Mouse (Mus musculus) lung, postnatal 0 days (tissue): ENCODE measurements at regions not wholly inside any gene's neighbourhood (a gene's known extent, or its start where the extent isn't known, plus 50 kb on each side); places are given as distances from the start of the nearest gene placed in this dataset.

Experiments
- ATAC-seq: fragments of 200-750 bp; cut with Nextera tagmentation; 2 replicates; pipeline ENCODE4 v1.8.0; 2017; ENCODE audit warnings: moderate library complexity
- DNase-seq: peaks from one replicate; pipeline ENCODE4 v3.0.0-alpha.2; 2016; ENCODE audit warnings: low spot score
- H3K27ac ChIP-seq: fragments of 300-500 bp; sonication (generic); 2 replicates; pipeline ENCODE4 v1.5.1; 2014; ENCODE audit warnings: antibody characterized with exemption, mild to moderate bottlenecking, low read length, mixed read lengths
- H3K27me3 ChIP-seq: fragments of 300-500 bp; sonication (generic); replicated peaks from 2 replicates; pipeline ENCODE4 v1.6.1; 2014; ENCODE audit warnings: low read length, mixed read lengths; ENCODE audit not compliant: insufficient read depth
- H3K36me3 ChIP-seq: fragments of 300-500 bp; sonication (generic); 2 replicates; pipeline ENCODE4 v1.6.1; 2014; ENCODE audit warnings: low read length, mixed read lengths; ENCODE audit not compliant: insufficient read depth
- H3K4me1 ChIP-seq: fragments of 300-500 bp; sonication (generic); 2 replicates; pipeline ENCODE4 v1.6.1; 2014; ENCODE audit warnings: antibody characterized with exemption, low read depth, low read length, mixed read lengths; ENCODE audit not compliant: insufficient read depth
- H3K4me2 ChIP-seq: fragments of 300-500 bp; sonication (generic); replicated peaks from 2 replicates; pipeline ENCODE4 v1.6.1; 2014; ENCODE audit warnings: low read depth, mild to moderate bottlenecking, low read length, moderate library complexity, mixed read lengths
- H3K4me3 ChIP-seq: fragments of 300-500 bp; sonication (generic); 2 replicates; pipeline ENCODE4 v1.5.1; 2014; ENCODE audit warnings: low read depth, low read length
- H3K9ac ChIP-seq: fragments of 300-500 bp; sonication (generic); replicated peaks from 2 replicates; pipeline ENCODE4 v1.6.1; 2014; ENCODE audit warnings: low read depth, mild to moderate bottlenecking
- H3K9me3 ChIP-seq: fragments of 300-500 bp; sonication (generic); 2 replicates; pipeline ENCODE4 v1.6.1; 2016; ENCODE audit warnings: low read length, mixed read lengths
- CTCF ChIP-seq: IDR thresholded peaks from 2 replicates; pipeline ENCODE4 v1.5.1; 2016; ENCODE audit warnings: antibody characterized with exemption, mild to moderate bottlenecking
- EP300 ChIP-seq: IDR thresholded peaks from 2 replicates; pipeline ENCODE4 v1.6.1; 2016; ENCODE audit warnings: antibody characterized with exemption, mild to moderate bottlenecking, control low read depth
- WGBS: fragments of 180-500 bp; shearing (Covaris S2); extraction: QIAGEN DNeasy Blood & Tissue Kit; methylation state at CpG from one replicate; pipeline ENCODE4 v1.1.7; 2014; 5-methylcytosine and 5-hydroxymethylcytosine counted together

DNA sequence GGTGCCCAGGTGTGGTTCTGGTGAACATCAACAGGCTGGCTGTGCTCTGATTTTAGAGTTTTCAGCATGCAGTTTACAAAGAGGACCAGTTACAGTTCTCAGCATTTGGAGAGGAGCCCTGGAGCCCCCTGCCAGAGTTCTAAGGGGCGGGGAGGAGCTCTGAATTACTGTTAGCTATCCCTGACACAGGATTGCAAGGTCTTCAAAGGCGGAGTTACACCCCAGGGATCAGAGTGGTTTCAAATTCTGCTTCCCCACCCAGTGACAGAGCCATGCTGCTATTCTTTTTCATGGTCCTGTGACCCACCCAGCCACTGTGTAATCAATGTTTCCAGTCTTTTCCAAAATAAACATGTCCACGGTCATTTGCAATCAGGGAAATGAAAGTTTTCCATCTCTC is 134.1 kb upstream of the Peli2 start:
- H3K36me3 ChIP-seq = no peaks in the 10 kb centered on the region
- no peaks in the 10 kb centered on the region for H3K4me1 ChIP-seq
- 17% methylated on average over 3 of the region's 3 CpGs for WGBS
- no peak for TF ChIP-seq CTCF
- no peak for TF ChIP-seq EP300
- ATAC-seq (0 out of 2 replicates have a peak, but pooled peaks have one; percentile 28), DNase-seq (peak; percentile 21)
- H3K27ac ChIP-seq = no peak overlapping the region
- no peak overlapping the region for H3K4me3 ChIP-seq
- no peaks in the 10 kb centered on the region for H3K9me3 ChIP-seq
- no peak overlapping the region for H3K4me2 ChIP-seq
- H3K27me3 ChIP-seq = no peaks in the 10 kb centered on the region
- H3K9ac ChIP-seq = no peak overlapping the region

DNA sequence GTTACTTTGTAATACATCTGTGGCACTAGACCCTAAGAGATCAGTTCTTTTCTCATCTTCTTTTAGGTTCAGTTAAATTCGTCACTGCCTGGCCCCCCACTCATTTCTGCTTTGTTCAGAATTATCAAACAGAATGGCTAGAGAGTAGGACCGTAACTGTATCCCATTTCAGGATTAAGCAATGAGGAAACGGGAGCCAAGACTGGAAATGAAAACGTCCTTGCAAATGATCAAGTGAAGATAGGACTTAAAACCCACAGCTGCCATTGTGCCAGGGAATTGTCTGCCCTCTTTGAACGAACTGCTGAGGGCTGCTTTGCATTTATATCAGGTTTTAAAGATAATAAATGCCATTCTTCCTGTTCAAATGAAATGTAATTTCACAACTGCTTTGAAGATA is 133.7 kb upstream of the Peli2 start:
- no peak overlapping the region for H3K27ac ChIP-seq
- H3K9me3 ChIP-seq = no peaks in the 10 kb centered on the region
- no peak overlapping the region for H3K9ac ChIP-seq
- ATAC-seq (no peak), DNase-seq (peak; percentile 37)
- H3K27me3 ChIP-seq = no peaks in the 10 kb centered on the region
- no peak overlapping the region for H3K4me3 ChIP-seq
- TF ChIP-seq CTCF = no peak
- no peak for TF ChIP-seq EP300
- WGBS = 18% methylated on average over 5 of the region's 5 CpGs
- H3K4me2 ChIP-seq = no peak overlapping the region
- no peaks in the 10 kb centered on the region for H3K36me3 ChIP-seq
- no peaks in the 10 kb centered on the region for H3K4me1 ChIP-seq

DNA sequence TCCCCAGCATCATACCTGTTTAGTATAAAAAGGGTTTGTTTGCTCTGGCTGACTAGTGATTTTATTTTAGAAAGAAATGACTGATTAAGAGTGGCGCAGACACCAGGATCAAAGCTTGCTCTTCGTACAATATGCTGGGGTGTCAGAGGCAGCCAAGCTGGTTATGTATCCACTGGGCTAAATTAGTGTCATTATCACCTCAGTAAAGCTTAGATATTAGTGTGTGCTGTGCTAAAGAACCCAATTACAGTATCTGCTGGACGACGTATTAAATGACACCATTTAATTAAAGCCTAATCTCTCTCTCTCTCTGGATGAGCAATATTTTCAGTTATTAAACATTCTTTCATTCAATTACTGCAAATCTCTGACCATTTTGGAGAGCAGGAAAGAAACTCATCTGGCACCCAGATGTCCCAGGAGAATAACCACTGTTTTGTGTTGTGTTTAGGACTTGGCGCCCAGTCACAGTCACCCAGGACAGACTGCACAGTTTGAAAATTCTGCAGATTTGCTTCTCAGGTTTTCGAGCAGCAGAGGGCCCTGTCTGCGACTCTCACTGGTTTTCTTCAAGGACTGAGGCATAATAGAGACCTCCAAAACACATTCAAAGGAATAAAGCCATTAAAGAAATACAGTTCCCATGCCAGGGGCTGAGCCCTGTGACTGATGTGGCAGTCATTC is 133.1 kb upstream of the Peli2 start:
- no peaks in the 10 kb centered on the region for H3K4me1 ChIP-seq
- TF ChIP-seq EP300 (no peak), CTCF (0 out of 2 replicates have a peak, but pooled peaks have one; percentile 9)
- no peak overlapping the region for H3K9ac ChIP-seq
- 67% methylated on average over 7 of the region's 7 CpGs for WGBS
- no peak for ATAC-seq
- no peak overlapping the region for H3K4me2 ChIP-seq
- no peaks in the 10 kb centered on the region for H3K27me3 ChIP-seq
- H3K9me3 ChIP-seq = no peaks in the 10 kb centered on the region
- no peaks in the 10 kb centered on the region for H3K36me3 ChIP-seq
- H3K27ac ChIP-seq = no peak overlapping the region
- no peak for DNase-seq
- H3K4me3 ChIP-seq = no peak overlapping the region

DNA sequence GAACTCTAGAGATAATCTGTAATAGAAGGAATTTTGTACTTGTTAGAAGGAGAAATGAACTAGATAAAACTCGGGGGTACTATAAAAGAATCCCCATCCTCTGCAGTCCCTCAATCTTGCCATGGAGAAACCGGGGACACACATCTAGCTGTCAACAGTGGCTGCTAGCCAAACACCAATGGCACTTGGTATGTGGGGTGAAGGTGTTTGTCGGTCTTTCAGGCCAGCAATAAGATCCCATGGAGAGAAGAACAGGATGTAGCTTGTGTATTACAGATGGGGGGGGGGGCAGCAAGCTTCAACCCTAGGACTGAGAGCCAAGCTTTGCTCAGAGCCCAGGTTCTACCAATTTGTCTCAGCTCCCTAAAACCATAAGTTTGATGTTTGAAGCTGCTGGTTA is 132.5 kb upstream of the Peli2 start:
- H3K4me2 ChIP-seq = no peak overlapping the region
- WGBS = 45% methylated on average over 3 of the region's 3 CpGs
- no peaks in the 10 kb centered on the region for H3K4me1 ChIP-seq
- H3K9me3 ChIP-seq = no peaks in the 10 kb centered on the region
- H3K4me3 ChIP-seq = no peak overlapping the region
- H3K27ac ChIP-seq = no peak overlapping the region
- ATAC-seq (no peak), DNase-seq (no peak)
- H3K36me3 ChIP-seq = no peaks in the 10 kb centered on the region
- no peak overlapping the region for H3K9ac ChIP-seq
- no peaks in the 10 kb centered on the region for H3K27me3 ChIP-seq
- TF ChIP-seq EP300 (no peak), CTCF (no peak)

DNA sequence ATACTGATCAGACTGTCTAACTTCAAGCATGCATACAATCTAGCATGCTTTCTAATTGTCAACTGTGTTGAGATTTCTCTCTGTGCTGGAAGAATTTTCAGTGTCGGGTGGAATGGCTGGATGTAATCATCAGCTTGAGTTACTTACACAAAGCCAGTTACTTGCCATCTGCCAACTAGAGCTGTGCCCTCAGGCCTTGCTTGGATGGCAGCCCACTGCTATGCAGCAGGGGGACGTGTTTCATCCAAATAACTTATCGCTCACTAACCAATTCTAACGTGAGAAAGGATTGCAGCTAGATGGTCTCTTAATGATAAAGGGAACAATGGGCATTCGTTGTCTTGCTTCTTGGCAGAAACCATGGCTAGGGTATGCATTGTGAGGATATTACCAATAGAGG is 131.3 kb upstream of the Peli2 start:
- H3K36me3 ChIP-seq = no peaks in the 10 kb centered on the region
- no peaks in the 10 kb centered on the region for H3K27me3 ChIP-seq
- WGBS = 57% methylated on average over 5 of the region's 5 CpGs
- ATAC-seq (no peak), DNase-seq (no peak)
- H3K4me1 ChIP-seq = no peaks in the 10 kb centered on the region
- no peaks in the 10 kb centered on the region for H3K9me3 ChIP-seq
- no peak overlapping the region for H3K4me3 ChIP-seq
- TF ChIP-seq EP300 = no peak
- H3K4me2 ChIP-seq = no peak overlapping the region
- no peak overlapping the region for H3K9ac ChIP-seq
- H3K27ac ChIP-seq = no peak overlapping the region

DNA sequence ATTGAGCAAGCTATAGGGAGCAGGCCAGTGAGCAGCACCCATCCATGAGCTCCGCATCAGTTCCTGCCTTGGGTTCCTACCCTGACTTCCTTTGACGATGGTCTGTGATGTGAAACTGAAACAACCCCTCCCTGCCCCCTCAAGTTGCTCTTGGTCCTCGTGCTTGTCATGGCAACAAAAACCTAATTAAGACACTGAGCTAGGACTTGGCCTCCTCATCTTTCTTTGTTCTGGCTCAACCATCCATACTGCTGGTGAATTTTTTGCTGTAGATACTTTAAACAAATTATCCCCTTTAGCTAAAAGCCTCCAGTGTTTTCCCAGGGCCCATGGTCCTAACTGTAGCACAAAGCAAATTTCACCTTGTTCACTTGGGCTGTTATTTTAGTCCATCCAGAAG is 129.9 kb upstream of the Peli2 start:
- Histone ChIP-seq H3K9me3 (no peaks in the 10 kb centered on the region), H3K9ac (no peak overlapping the region), H3K27me3 (no peaks in the 10 kb centered on the region), H3K4me2 (no peak overlapping the region), H3K4me1 (no peaks in the 10 kb centered on the region), H3K27ac (no peak overlapping the region), H3K4me3 (no peak overlapping the region), H3K36me3 (no peaks in the 10 kb centered on the region)
- TF ChIP-seq CTCF = no peak
- TF ChIP-seq EP300 = no peak
- ATAC-seq = no peak
- no peak for DNase-seq
- WGBS = 79% methylated on average over 3 of the region's 3 CpGs

DNA sequence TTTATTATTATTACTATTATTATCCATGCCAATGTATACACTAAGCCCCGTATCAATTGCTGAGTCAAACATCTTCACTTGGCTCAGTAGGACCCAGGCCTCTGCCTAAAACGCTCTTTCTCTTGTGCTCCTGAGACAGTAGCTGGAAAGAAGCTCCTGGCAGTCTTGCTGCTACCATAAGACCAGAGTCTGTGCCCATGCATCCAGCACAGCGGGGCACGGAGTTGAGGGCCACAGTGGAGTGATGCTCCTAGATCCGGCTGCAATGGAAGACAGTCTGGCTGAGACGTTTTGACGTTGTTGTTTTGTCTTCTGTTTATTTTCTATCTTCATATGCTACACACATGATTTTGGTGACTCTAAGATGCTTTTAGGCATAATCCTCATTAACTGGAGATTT is 129.1 kb upstream of the Peli2 start:
- no peak for TF ChIP-seq EP300
- TF ChIP-seq CTCF = no peak
- WGBS = 87% methylated on average over 7 of the region's 7 CpGs
- no peaks in the 10 kb centered on the region for H3K4me1 ChIP-seq
- no peak overlapping the region for H3K9ac ChIP-seq
- H3K9me3 ChIP-seq = no peaks in the 10 kb centered on the region
- no peak for ATAC-seq
- H3K4me3 ChIP-seq = no peak overlapping the region
- DNase-seq = no peak
- H3K4me2 ChIP-seq = no peak overlapping the region
- H3K27ac ChIP-seq = no peak overlapping the region
- no peaks in the 10 kb centered on the region for H3K27me3 ChIP-seq
- no peaks in the 10 kb centered on the region for H3K36me3 ChIP-seq
